Mouse (Mus musculus): ENCODE results near the gene Rps9. TPM values are rescaled to one million over a fixed set of nuclear protein-coding genes. Genes with fewer than 3 reads are reported as not detected.
A peak's percentile ranks its signal among the peaks of the same experiment; 100 is the strongest.

Gene Rps9
- polyA plus RNA-seq, 1 experiment from 2014 or later = 791 TPM

DNA sequence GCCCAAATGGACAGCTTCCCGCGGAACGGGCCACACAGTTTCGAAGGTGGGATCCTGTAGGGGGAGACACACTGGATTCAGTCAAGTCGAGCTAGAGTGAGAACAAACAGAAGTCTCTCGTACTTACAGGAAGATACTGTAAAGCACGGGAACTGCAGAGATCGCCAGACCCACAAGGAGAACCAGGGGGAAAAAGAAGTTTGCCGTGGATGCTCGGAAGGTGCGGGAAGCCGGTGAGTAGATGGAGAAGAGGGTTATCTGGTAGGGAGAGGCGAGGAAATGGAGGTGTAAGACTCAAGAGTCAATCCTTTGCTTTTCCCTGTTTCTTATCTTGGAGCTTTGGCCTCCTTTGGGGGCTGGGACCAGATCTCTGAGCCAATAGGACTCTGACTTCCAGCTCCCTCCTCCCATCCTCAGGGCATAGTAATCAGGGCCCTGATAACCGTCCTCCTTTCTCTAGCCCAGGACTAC, 36.8 kb upstream of the Rps9 start:
- H3K9me3 ChIP-seq (ENCODE audit: control insufficient read depth) = no peaks in the 10 kb centered on the region
- H3K4me1 ChIP-seq (replicated peaks; ENCODE audit: control insufficient read depth, insufficient read depth, low read length) = no peaks in the 10 kb centered on the region
- H3K4me3 ChIP-seq (ENCODE audit: low read depth, low read length) = 0 out of 2 replicates have a peak overlapping the region, but pooled peaks have one; percentile 9
- H3K4me2 ChIP-seq (replicated peaks; ENCODE audit: low read depth) = peak overlapping the region; percentile 49
- peak overlapping the region; percentile 46; the same call in 1 of the 2 replicates for H3K27ac ChIP-seq (ENCODE audit: low read depth, low read length)
- H3K36me3 ChIP-seq (ENCODE audit: control insufficient read depth, insufficient read depth) = peaks cover 22% of the 10 kb centered on the region
- peak; percentile 17; the same call in 1 of the 2 replicates for ATAC-seq
- H3K9ac ChIP-seq (ENCODE audit: low read depth, low read length) = 0 out of 2 replicates have a peak overlapping the region, but pooled peaks have one; percentile 26
- WGBS = 12% methylated on average over 14 of the region's 14 CpGs
- no peaks in the 10 kb centered on the region for H3K27me3 ChIP-seq (replicated peaks; ENCODE audit: control insufficient read depth, insufficient read depth, low read length)
- TF ChIP-seq CTCF (IDR thresholded peaks at IDR 0.05; ENCODE audit: low read depth) = peak; percentile 51

DNA sequence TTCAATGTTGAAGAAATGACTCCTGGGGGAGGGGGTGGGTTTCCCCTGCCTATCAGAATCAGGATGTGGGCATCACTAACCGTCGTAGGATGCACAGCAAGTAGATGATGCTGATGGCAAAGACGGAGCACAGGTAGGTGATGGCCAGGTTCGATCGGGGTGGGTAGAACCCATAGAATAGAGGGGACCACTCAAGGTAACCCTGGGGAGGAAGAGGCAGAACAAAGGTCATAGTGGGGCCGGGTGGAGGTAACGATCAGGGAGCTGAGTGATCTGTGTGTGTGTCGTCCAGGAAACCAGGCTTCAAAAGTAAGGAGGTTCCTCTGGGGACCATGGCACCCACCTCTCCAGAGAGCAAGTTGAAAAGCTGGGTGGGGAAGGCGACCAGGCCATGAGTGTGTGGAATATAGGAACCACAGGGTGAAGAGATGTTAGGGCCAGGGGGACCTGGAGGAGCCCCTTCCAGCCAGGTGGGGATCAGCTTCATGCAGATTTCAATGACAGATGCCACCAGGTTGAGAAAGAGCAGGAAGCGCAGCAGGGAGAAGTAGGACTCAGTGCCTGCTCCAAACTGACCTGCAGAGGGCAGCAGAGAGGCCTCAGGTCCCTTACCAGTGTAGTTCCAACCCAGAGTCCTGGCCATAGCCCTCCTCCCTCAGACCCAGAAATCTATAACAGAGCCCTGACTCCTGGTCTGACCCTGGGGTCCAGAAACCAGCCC, 29.1 kb upstream of the Rps9 start:
- Histone ChIP-seq H3K4me3 (ENCODE audit: low read depth, low read length) (no peak overlapping the region), H3K27me3 (replicated peaks; ENCODE audit: control insufficient read depth, insufficient read depth, low read length) (no peaks in the 10 kb centered on the region), H3K9ac (ENCODE audit: low read depth, low read length) (no peak overlapping the region), H3K4me2 (replicated peaks; ENCODE audit: low read depth) (no peak overlapping the region), H3K9me3 (ENCODE audit: control insufficient read depth) (no peaks in the 10 kb centered on the region), H3K36me3 (ENCODE audit: control insufficient read depth, insufficient read depth) (peaks cover 14% of the 10 kb centered on the region; the same call in 1 of the 2 replicates), H3K4me1 (replicated peaks; ENCODE audit: control insufficient read depth, insufficient read depth, low read length) (no peaks in the 10 kb centered on the region), H3K27ac (ENCODE audit: low read depth, low read length) (no peak overlapping the region)
- peak; percentile 93 for TF ChIP-seq CTCF (IDR thresholded peaks at IDR 0.05; ENCODE audit: low read depth)
- peak; percentile 59 for ATAC-seq
- WGBS = 66% methylated on average over 10 of the region's 10 CpGs

DNA sequence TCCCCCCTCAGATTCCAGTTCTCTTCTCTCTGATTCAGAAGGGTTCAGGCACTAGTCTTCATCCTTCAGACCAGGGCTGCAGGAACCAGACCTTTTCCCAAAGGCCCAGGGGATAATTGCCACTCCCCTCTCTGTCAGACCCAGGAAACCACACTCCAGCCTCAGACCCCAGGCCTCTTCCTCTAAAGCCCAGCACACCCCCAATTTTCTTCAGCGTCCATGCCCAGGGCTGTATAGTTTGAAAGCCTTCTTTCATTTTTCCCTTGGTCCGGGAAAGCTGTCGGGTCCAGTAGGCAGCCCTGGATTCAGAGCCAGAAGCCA, 28.6 kb upstream of the Rps9 start:
- ATAC-seq = no peak

DNA sequence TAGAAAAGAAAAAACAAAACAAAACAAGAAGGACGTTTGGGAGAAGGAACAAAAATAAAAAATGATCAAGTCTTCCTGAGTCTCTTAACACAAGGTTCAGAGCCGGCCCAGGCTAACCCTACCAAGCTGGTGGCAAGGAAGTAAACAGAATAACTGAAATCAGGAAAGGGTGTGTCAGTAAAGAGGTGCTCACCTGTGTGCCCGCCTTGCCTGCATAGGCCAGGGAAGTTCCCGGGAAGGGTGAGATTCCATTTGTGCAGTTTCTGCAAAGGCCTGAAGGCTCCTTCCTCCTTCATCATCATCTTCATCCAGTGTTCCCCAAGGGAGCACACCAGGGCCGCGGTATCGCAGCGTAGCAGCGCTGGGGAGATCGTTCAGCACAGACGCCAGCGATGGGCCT, 27.4 kb upstream of the Rps9 start:
- 50% methylated on average over 12 of the region's 12 CpGs for WGBS
- no peaks in the 10 kb centered on the region for H3K27me3 ChIP-seq (replicated peaks; ENCODE audit: control insufficient read depth, insufficient read depth, low read length)
- H3K27ac ChIP-seq (ENCODE audit: low read depth, low read length) = peak overlapping the region; percentile 70
- H3K9ac ChIP-seq (ENCODE audit: low read depth, low read length) = peak overlapping the region; percentile 53
- TF ChIP-seq CTCF (IDR thresholded peaks at IDR 0.05; ENCODE audit: low read depth) = no peak
- ATAC-seq = peak; percentile 59
- H3K9me3 ChIP-seq (ENCODE audit: control insufficient read depth) = no peaks in the 10 kb centered on the region
- peak overlapping the region; percentile 51 for H3K4me3 ChIP-seq (ENCODE audit: low read depth, low read length)
- no peaks in the 10 kb centered on the region for H3K4me1 ChIP-seq (replicated peaks; ENCODE audit: control insufficient read depth, insufficient read depth, low read length)
- peak overlapping the region; percentile 73 for H3K4me2 ChIP-seq (replicated peaks; ENCODE audit: low read depth)
- peaks cover 15% of the 10 kb centered on the region for H3K36me3 ChIP-seq (ENCODE audit: control insufficient read depth, insufficient read depth)

More for the DNA sequence above, 28.6 kb upstream of the Rps9 start:
- no peaks in the 10 kb centered on the region for H3K9me3 ChIP-seq (ENCODE audit: control insufficient read depth)
- no peak overlapping the region for H3K4me2 ChIP-seq (replicated peaks; ENCODE audit: low read depth)
- H3K27ac ChIP-seq (ENCODE audit: low read depth, low read length) = no peak overlapping the region
- TF ChIP-seq CTCF (IDR thresholded peaks at IDR 0.05; ENCODE audit: low read depth) = no peak
- H3K27me3 ChIP-seq (replicated peaks; ENCODE audit: control insufficient read depth, insufficient read depth, low read length) = no peaks in the 10 kb centered on the region
- no peak overlapping the region for H3K9ac ChIP-seq (ENCODE audit: low read depth, low read length)
- no peaks in the 10 kb centered on the region for H3K4me1 ChIP-seq (replicated peaks; ENCODE audit: control insufficient read depth, insufficient read depth, low read length)
- H3K4me3 ChIP-seq (ENCODE audit: low read depth, low read length) = no peak overlapping the region
- H3K36me3 ChIP-seq (ENCODE audit: control insufficient read depth, insufficient read depth) = peaks cover 14% of the 10 kb centered on the region; the same call in 1 of the 2 replicates
- WGBS = 79% methylated on average over 3 of the region's 3 CpGs

DNA sequence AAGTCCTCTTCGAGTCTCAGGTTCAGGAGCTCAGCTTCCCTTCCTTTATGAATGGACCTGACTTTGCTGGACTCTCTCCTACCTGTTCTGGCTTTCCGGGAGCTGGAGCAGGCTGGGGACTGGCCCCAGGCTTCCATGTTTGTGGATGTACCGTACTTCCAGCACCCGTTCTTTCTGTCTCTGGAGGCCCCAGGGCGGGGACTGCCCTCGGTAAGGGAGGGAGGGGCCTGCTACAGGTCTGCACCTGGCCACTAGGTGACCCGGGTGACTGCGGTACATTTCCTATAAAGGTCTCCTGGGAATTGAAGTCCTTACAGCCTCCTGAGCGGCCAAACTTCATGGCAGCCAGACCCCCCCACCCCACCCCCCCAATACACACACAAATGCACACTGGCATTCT, 26.5 kb upstream of the Rps9 start, which contains the start of gene Tmc4:
Gene Tmc4 (minus strand): TSS at position 212 of the 400 bp plus-strand sequence.
- ATAC-seq = peak; percentile 87
- Histone ChIP-seq H3K36me3 (ENCODE audit: control insufficient read depth, insufficient read depth) (peaks cover 11% of the 10 kb centered on the region), H3K27me3 (replicated peaks; ENCODE audit: control insufficient read depth, insufficient read depth, low read length) (no peaks in the 10 kb centered on the region), H3K27ac (ENCODE audit: low read depth, low read length) (peak within 1 kb of the TSS; percentile 70), H3K4me1 (replicated peaks; ENCODE audit: control insufficient read depth, insufficient read depth, low read length) (no peaks in the 10 kb centered on the region), H3K4me3 (ENCODE audit: low read depth, low read length) (peak within 1 kb of the TSS; percentile 51), H3K4me2 (replicated peaks; ENCODE audit: low read depth) (peak within 1 kb of the TSS; percentile 73), H3K9me3 (ENCODE audit: control insufficient read depth) (no peaks in the 10 kb centered on the region), H3K9ac (ENCODE audit: low read depth, low read length) (peak within 1 kb of the TSS; percentile 53)
- WGBS = 23% methylated on average over 9 of the region's 9 CpGs
- TF ChIP-seq CTCF (IDR thresholded peaks at IDR 0.05; ENCODE audit: low read depth) = peak; percentile 55

DNA sequence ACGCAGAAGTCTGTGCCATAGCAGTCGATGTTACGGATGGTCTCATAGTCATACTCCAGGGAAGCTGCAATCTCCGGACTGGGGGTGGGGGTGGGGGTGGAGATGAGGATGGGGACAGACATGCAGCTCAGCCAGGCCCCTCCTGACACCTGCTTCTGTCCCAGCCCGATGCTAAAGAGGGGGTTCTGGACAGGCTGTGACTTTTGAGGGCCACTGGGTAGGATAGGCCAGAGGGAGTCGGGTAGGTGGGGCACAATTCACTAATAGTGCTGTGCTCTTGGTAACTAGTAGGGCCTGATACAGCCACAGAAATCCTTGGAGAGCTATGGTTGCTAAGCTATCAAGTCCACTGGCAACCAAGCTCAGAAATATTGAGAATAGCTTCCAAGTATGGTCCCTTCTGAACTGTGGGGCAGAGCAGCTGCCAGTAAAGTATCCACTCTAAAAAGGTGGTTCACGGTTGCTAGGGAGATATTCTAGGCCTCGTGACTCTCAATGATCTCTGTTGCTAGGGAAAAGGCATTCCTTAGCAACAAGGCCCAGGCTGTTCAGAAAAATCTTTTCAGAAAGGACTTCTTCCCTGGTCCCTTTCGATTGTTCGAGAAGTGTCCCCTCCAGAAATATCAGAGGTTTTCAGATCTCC, 19.8 kb upstream of the Rps9 start:
- H3K27me3 ChIP-seq (replicated peaks; ENCODE audit: control insufficient read depth, insufficient read depth, low read length) = no peaks in the 10 kb centered on the region
- no peaks in the 10 kb centered on the region for H3K4me1 ChIP-seq (replicated peaks; ENCODE audit: control insufficient read depth, insufficient read depth, low read length)
- ATAC-seq = no peak
- WGBS = 79% methylated on average over 10 of the region's 10 CpGs
- no peaks in the 10 kb centered on the region for H3K9me3 ChIP-seq (ENCODE audit: control insufficient read depth)
- H3K27ac ChIP-seq (ENCODE audit: low read depth, low read length) = no peak overlapping the region
- no peak overlapping the region for H3K9ac ChIP-seq (ENCODE audit: low read depth, low read length)
- no peak overlapping the region for H3K4me2 ChIP-seq (replicated peaks; ENCODE audit: low read depth)
- H3K36me3 ChIP-seq (ENCODE audit: control insufficient read depth, insufficient read depth) = peaks cover 42% of the 10 kb centered on the region
- no peak for TF ChIP-seq CTCF (IDR thresholded peaks at IDR 0.05; ENCODE audit: low read depth)
- H3K4me3 ChIP-seq (ENCODE audit: low read depth, low read length) = no peak overlapping the region

Measured in intestine, postnatal 0 days (tissue).